Mouse (Mus musculus): ENCODE data around the gene 4930426L09Rik.

4930426L09Rik gene

GRCm38 (mm10) chr2:18998054-18998478, at the start of gene 4930426L09Rik, which contains the start of gene Pip4k2a:
Gene 4930426L09Rik, plus strand, starts transcription at chr2:18998343.
Gene Pip4k2a, minus strand, starts transcription at chr2:18998126.
- DNase-seq (ENCODE audit: low read depth, low spot score), result peak; percentile 79

GRCm38 (mm10) chr2:18948741-18949140, 49.4 kb upstream of the 4930426L09Rik start:
- DNase-seq (ENCODE audit: low read depth, low spot score), result no peak

GRCm38 (mm10) chr2:18950758-18951157, 47.4 kb upstream of the 4930426L09Rik start:
- no peak for DNase-seq (ENCODE audit: low read depth, low spot score)

- no peak for DNase-seq (ENCODE audit: low read depth, low spot score)
Observed at GRCm38 (mm10) chr2:18952102-18952673, 46.0 kb upstream of the 4930426L09Rik start.

- no peak for DNase-seq (ENCODE audit: low read depth, low spot score)
Observed at GRCm38 (mm10) chr2:18954422-18954821, 43.7 kb upstream of the 4930426L09Rik start.

GRCm38 (mm10) chr2:18955022-18955421, 43.1 kb upstream of the 4930426L09Rik start:
- no peak for DNase-seq (ENCODE audit: low read depth, low spot score)

GRCm38 (mm10) chr2:18955671-18956070, 42.5 kb upstream of the 4930426L09Rik start:
- no peak for DNase-seq (ENCODE audit: low read depth, low spot score)

- DNase-seq (ENCODE audit: low read depth, low spot score), result no peak
Observed at GRCm38 (mm10) chr2:18956424-18956823, 41.7 kb upstream of the 4930426L09Rik start.

- no peak for DNase-seq (ENCODE audit: low read depth, low spot score)
Observed at GRCm38 (mm10) chr2:18956945-18957344, 41.2 kb upstream of the 4930426L09Rik start.

GRCm38 (mm10) chr2:18957459-18957858, 40.7 kb upstream of the 4930426L09Rik start:
- no peak for DNase-seq (ENCODE audit: low read depth, low spot score)

GRCm38 (mm10) chr2:18958044-18958443, 40.1 kb upstream of the 4930426L09Rik start:
- DNase-seq (ENCODE audit: low read depth, low spot score), result no peak

GRCm38 (mm10) chr2:18958501-18958900, 39.6 kb upstream of the 4930426L09Rik start:
- no peak for DNase-seq (ENCODE audit: low read depth, low spot score)

- no peak for DNase-seq (ENCODE audit: low read depth, low spot score)
Observed at GRCm38 (mm10) chr2:18959008-18959407, 39.1 kb upstream of the 4930426L09Rik start.

GRCm38 (mm10) chr2:18959558-18959957, 38.6 kb upstream of the 4930426L09Rik start:
- DNase-seq (ENCODE audit: low read depth, low spot score), result no peak

- DNase-seq (ENCODE audit: low read depth, low spot score), result peak; percentile 13
Observed at GRCm38 (mm10) chr2:18960376-18960973, 37.7 kb upstream of the 4930426L09Rik start.

GRCm38 (mm10) chr2:18962502-18962901, 35.6 kb upstream of the 4930426L09Rik start:
- no peak for DNase-seq (ENCODE audit: low read depth, low spot score)

- no peak for DNase-seq (ENCODE audit: low read depth, low spot score)
Observed at GRCm38 (mm10) chr2:18963286-18964040, 34.7 kb upstream of the 4930426L09Rik start.

GRCm38 (mm10) chr2:18965108-18965507, 33.0 kb upstream of the 4930426L09Rik start:
- no peak for DNase-seq (ENCODE audit: low read depth, low spot score)

GRCm38 (mm10) chr2:18965950-18966349, 32.2 kb upstream of the 4930426L09Rik start:
- no peak for DNase-seq (ENCODE audit: low read depth, low spot score)

- no peak for DNase-seq (ENCODE audit: low read depth, low spot score)
Observed at GRCm38 (mm10) chr2:18966566-18966965, 31.6 kb upstream of the 4930426L09Rik start.

GRCm38 (mm10) chr2:18967451-18968063, 30.6 kb upstream of the 4930426L09Rik start:
- no peak for DNase-seq (ENCODE audit: low read depth, low spot score)

- DNase-seq (ENCODE audit: low read depth, low spot score), result no peak
Observed at GRCm38 (mm10) chr2:18969066-18969681, 29.0 kb upstream of the 4930426L09Rik start.
